8 mouse cellular contexts compared by ENCODE assay signal in genomic region chr6:70911668-70912395, GRCm38 (mm10). TPM values are rescaled to one million over a fixed set of nuclear protein-coding genes. Genes with fewer than 3 reads are reported as not detected.
A peak's percentile ranks its signal among the peaks of the same experiment; 100 is the strongest.
DNase-seq lines count a peak whose midpoint lies in the region; ATAC-seq lines count a peak whose summit lies in the region.

No protein-coding gene starts in this region.

- peak overlapping the region; percentile 37 for H3K4me2 ChIP-seq in forebrain, embryonic 12.5 days

- no peak overlapping the region for H3K27ac ChIP-seq in forebrain, embryonic 12.5 days

- H3K4me3 ChIP-seq in forebrain, embryonic 12.5 days (replicated peaks): peak overlapping the region; percentile 13; the same call in 1 of the 2 replicates

- peak; percentile 8 for DNase-seq in adrenal gland, adult 2 months
- DNase-seq in adrenal gland, adult 8-10 months: no peak
- peak; percentile 44 for DNase-seq in R1 (ENCODE audit: low read depth, low spot score)
- peak; percentile 35 to 62 for DNase-seq in layer of hippocampus, adult 18-20 months (ENCODE audit: low spot score in 2 of 2)
- DNase-seq in urinary bladder, postnatal 14 days (ENCODE audit: low spot score): no peak

- H3K27me3 ChIP-seq in forebrain, embryonic 12.5 days: peaks cover 12% of the 10 kb centered on the region

- 9% methylated on average over 20 of the region's 20 CpGs for WGBS in forebrain, embryonic 12.5 days

- no peaks in the 10 kb centered on the region for H3K9me3 ChIP-seq in forebrain, embryonic 12.5 days

- 0 out of 2 replicates have a peak, but pooled peaks cover under 1% of the 10 kb centered on the region for H3K36me3 ChIP-seq in forebrain, embryonic 12.5 days (replicated peaks)

- no peak overlapping the region for H3K9ac ChIP-seq in forebrain, embryonic 12.5 days

- peak; percentile 39; the same call in 1 of the 2 replicates for ATAC-seq in forebrain, embryonic 12.5 days (ENCODE audit: low FRiP score)
- ATAC-seq in megakaryocyte-erythroid progenitor cell, adult 5-6 weeks (replicated peaks; ENCODE audit: low FRiP score, low TSS enrichment, poor library complexity, severe bottlenecking): 0 out of 2 replicates have a peak, but pooled peaks have one; percentile 42
- ATAC-seq in monocyte, adult 5-6 weeks (replicated peaks; ENCODE audit: insufficient number of reproducible peaks, low FRiP score, low TSS enrichment, poor library complexity, severe bottlenecking): no peak

- H3K4me1 ChIP-seq in forebrain, embryonic 12.5 days: no peaks in the 10 kb centered on the region

RNA-seq across cellular contexts. Expression of gene Tex37, which starts 6.9 kb away (rescaled TPM):
- total RNA-seq in adrenal gland, adult 2 months (2021): not detected
- polyA plus RNA-seq in adrenal gland, adult 2 months (2012; rRNA removed): not detected in 2 replicates
- total RNA-seq in adrenal gland, adult 8-10 months (2022): not detected
- polyA plus RNA-seq in forebrain, embryonic 12.5 days (2016; fragmentation: Nextera tagmentation; extraction: Ambion mirVana): not detected in 2 replicates
- not detected for total RNA-seq in layer of hippocampus, adult 18-20 months (2021)
- not detected in 2 replicates for total RNA-seq in megakaryocyte-erythroid progenitor cell, adult 5-6 weeks (2014; fragmentation: Nextera tagmentation)
- total RNA-seq in megakaryocyte-erythroid progenitor cell, adult 5-6 weeks (2017): not detected in 2 replicates
- total RNA-seq in monocyte, adult 5-6 weeks (2017): not detected in 3 replicates

RNA-seq across cellular contexts. Expression of gene Foxi3, which starts 44.5 kb away (rescaled TPM):
- total RNA-seq in adrenal gland, adult 2 months (2021): not detected
- polyA plus RNA-seq in adrenal gland, adult 2 months (2012; rRNA removed): not detected in 2 replicates
- total RNA-seq in adrenal gland, adult 8-10 months (2022): not detected
- 0.20 TPM in 1 of 2 replicates, not detected in the other for polyA plus RNA-seq in forebrain, embryonic 12.5 days (2016; fragmentation: Nextera tagmentation; extraction: Ambion mirVana)
- not detected for total RNA-seq in layer of hippocampus, adult 18-20 months (2021)
- not detected in 2 replicates for total RNA-seq in megakaryocyte-erythroid progenitor cell, adult 5-6 weeks (2014; fragmentation: Nextera tagmentation)
- not detected in 2 replicates for total RNA-seq in megakaryocyte-erythroid progenitor cell, adult 5-6 weeks (2017)
- total RNA-seq in monocyte, adult 5-6 weeks (2017): not detected in 3 replicates

Comparison
In these comparisons a context has a peak if more than half of its experiments do, and no peak if none do; other contexts are left out.
1. DNase-seq: peak in adrenal gland, adult 2 months (single experiment), R1 (single experiment) and layer of hippocampus, adult 18-20 months (2 of 2); none in adrenal gland, adult 8-10 months (single experiment) and urinary bladder, postnatal 14 days (single experiment).